Mouse (Mus musculus): ENCODE measurements at regions not wholly inside any gene's neighbourhood (a gene's known extent, or its start where the extent isn't known, plus 50 kb on each side); places are given as distances from the start of the nearest gene placed in this dataset.

DNA sequence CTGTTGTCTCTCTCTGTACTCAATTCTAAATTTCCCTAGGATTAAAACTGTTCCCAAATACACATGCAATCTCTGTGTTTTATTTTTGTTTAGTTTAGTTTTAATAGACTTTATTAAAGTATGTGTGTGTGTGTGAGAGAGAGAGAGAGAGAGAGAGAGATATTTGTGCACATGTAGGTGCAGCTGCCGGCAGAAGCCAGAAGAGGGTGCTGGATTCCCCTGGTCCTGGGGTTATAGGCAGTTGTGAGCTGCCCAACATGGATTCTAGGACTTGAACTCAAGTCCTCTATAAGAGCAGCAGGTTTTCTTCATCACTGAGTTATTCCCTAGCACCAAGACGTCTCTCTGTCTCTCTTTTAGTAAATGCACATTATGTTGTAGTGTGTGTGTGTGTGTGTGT, 64.7 kb upstream of the Slc22a12 start:
- Histone ChIP-seq H3K27me3 (0 out of 2 replicates have a peak, but pooled peaks cover 11% of the 10 kb centered on the region), H3K4me1 (peaks cover 12% of the 10 kb centered on the region; the same call in 1 of the 2 replicates), H3K9ac (no peak overlapping the region), H3K4me2 (replicated peaks) (no peak overlapping the region), H3K9me3 (peaks cover 4% of the 10 kb centered on the region; the same call in 1 of the 2 replicates), H3K36me3 (no peaks in the 10 kb centered on the region), H3K27ac (no peak overlapping the region), H3K4me3 (no peak overlapping the region)
- WGBS = 73% methylated on average over 2 of the region's 2 CpGs
- no peak for ATAC-seq (ENCODE audit: low FRiP score, low read depth)

DNA sequence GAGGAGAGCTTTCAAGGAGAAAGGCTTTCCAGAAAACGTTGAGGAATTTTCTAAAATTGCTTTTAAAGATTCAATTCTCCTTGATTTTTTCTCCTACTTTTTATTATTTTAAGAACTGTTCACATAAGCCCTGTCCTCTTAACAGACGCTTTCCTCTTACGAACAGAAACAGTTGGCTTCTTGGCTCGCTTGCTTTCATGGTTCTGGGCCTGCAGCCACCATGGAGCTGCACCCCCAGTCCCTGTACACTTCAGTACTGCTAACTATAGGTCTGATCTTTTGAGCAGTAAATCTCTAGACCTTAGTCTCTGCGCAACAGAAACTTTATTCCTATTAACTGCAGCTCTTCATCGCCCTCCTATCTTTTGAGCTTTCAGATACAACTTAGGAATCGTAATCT, 63.8 kb upstream of the Slc22a12 start:
- no peaks in the 10 kb centered on the region for H3K36me3 ChIP-seq
- WGBS = 70% methylated on average over 7 of the region's 7 CpGs
- H3K4me3 ChIP-seq = no peak overlapping the region

DNA sequence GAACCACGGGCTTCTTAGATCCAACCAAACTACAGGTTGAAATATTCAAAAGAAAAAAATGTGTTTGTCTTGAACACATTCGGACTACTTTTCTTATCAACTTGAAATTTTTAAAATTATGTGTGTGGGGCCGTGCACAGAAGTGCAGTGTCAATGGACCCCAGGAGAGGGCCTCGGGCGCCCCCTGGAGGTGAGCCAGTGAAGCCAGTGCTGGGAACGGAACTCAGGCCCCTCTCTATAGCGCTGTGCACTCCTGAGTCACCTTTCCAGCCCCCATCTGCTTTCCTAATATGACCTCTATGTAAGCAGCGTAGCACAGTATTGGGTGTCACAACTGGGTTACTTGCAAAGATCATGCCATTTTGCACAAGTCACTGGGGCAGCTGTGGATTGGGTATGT, 61.9 kb upstream of the Slc22a12 start:
- H3K4me1 ChIP-seq = no peaks in the 10 kb centered on the region
- peaks cover 4% of the 10 kb centered on the region; the same call in 1 of the 2 replicates for H3K9me3 ChIP-seq
- WGBS = 70% methylated on average over 8 of the region's 8 CpGs
- ATAC-seq (ENCODE audit: low FRiP score, low read depth) = no peak
- no peak overlapping the region for H3K4me2 ChIP-seq (replicated peaks)
- H3K27me3 ChIP-seq = 0 out of 2 replicates have a peak, but pooled peaks cover 14% of the 10 kb centered on the region
- no peak overlapping the region for H3K9ac ChIP-seq
- no peaks in the 10 kb centered on the region for H3K36me3 ChIP-seq
- no peak overlapping the region for H3K4me3 ChIP-seq
- no peak overlapping the region for H3K27ac ChIP-seq

More for the DNA sequence above, 63.8 kb upstream of the Slc22a12 start:
- peaks cover 4% of the 10 kb centered on the region; the same call in 1 of the 2 replicates for H3K9me3 ChIP-seq
- no peak overlapping the region for H3K4me2 ChIP-seq (replicated peaks)
- H3K9ac ChIP-seq = no peak overlapping the region
- H3K27ac ChIP-seq = no peak overlapping the region
- H3K27me3 ChIP-seq = 0 out of 2 replicates have a peak, but pooled peaks cover 16% of the 10 kb centered on the region
- H3K4me1 ChIP-seq = peaks cover 5% of the 10 kb centered on the region; the same call in 1 of the 2 replicates
- no peak for ATAC-seq (ENCODE audit: low FRiP score, low read depth)

DNA sequence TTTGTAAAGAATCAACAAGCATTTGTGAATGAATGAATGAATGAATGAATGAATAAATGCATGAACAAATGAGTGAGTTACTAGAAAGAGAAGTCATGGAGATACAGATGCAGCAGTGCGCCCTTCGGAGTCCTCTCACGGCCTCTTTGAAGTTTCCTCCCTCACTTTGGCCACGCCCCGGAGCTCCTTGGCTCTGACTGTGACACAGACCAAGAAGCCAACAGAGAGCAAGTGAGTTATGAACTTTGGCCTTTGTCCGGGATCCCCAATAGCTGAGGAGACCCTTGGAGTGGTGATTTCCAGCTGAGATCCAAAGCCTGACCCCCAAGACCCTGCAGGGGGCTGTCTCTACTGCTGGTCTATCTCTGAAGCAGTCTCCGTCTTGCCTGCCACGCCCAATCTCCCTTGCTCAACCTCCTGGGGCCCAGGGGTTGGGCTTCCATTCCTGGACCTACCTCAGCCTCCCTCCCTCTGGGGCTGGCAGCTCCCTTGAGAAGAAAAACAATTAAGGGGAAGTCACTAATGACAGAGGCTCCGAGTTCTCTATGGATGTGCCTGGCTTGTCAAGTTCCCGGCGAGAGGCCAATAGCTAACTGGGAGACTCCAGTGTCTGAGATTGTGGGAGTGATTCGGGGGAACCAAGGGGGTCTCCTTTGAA, 58.2 kb upstream of the Slc22a12 start:
- no peak overlapping the region for H3K9ac ChIP-seq
- ATAC-seq (ENCODE audit: low FRiP score, low read depth) = no peak
- no peak overlapping the region for H3K27ac ChIP-seq
- no peaks in the 10 kb centered on the region for H3K36me3 ChIP-seq
- H3K9me3 ChIP-seq = peaks cover 4% of the 10 kb centered on the region; the same call in 1 of the 2 replicates
- no peak overlapping the region for H3K4me2 ChIP-seq (replicated peaks)
- H3K4me1 ChIP-seq = no peaks in the 10 kb centered on the region
- no peak overlapping the region for H3K4me3 ChIP-seq
- WGBS = 25% methylated on average over 12 of the region's 12 CpGs
- H3K27me3 ChIP-seq = 0 out of 2 replicates have a peak, but pooled peaks cover 14% of the 10 kb centered on the region

DNA sequence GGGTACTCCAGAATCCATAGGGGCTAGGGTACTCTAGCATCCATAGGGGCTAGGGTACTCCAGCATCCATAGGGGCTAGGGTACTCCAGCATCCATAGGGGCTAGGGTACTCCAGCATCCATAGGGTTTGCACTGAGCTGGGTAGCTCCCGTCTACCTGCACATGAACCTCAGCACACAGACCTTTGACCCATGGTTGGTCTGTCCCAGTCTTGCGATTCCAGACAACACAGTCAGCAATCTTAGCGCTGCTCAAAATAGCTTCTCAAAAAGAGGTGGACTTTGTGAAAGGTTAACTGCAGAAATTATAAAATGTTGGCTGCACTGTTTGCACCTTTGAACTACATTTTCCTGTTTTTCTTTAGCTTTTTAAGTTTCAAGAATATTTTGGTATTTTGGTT, 56.4 kb upstream of the Slc22a12 start:
- H3K4me3 ChIP-seq = no peak overlapping the region
- no peaks in the 10 kb centered on the region for H3K36me3 ChIP-seq
- 0 out of 2 replicates have a peak, but pooled peaks cover 17% of the 10 kb centered on the region for H3K27me3 ChIP-seq
- H3K9ac ChIP-seq = no peak overlapping the region
- WGBS = 86% methylated on average over 3 of the region's 3 CpGs
- ATAC-seq (ENCODE audit: low FRiP score, low read depth) = no peak
- H3K27ac ChIP-seq = no peak overlapping the region
- H3K4me1 ChIP-seq = no peaks in the 10 kb centered on the region
- H3K9me3 ChIP-seq = peaks cover 4% of the 10 kb centered on the region; the same call in 1 of the 2 replicates
- no peak overlapping the region for H3K4me2 ChIP-seq (replicated peaks)

- Histone ChIP-seq H3K4me1 (no peaks in the 10 kb centered on the region), H3K4me3 (no peak overlapping the region), H3K9me3 (no peaks in the 10 kb centered on the region), H3K9ac (no peak overlapping the region), H3K27ac (no peak overlapping the region), H3K27me3 (0 out of 2 replicates have a peak, but pooled peaks cover 12% of the 10 kb centered on the region), H3K36me3 (no peaks in the 10 kb centered on the region), H3K4me2 (replicated peaks) (no peak overlapping the region)
- WGBS = 90% methylated on average over 3 of the region's 3 CpGs
- no peak for ATAC-seq (ENCODE audit: low FRiP score, low read depth)
Measured at GRCm38 (mm10) chr19:6598186-6598585, 55.4 kb upstream of the Slc22a12 start.

DNA sequence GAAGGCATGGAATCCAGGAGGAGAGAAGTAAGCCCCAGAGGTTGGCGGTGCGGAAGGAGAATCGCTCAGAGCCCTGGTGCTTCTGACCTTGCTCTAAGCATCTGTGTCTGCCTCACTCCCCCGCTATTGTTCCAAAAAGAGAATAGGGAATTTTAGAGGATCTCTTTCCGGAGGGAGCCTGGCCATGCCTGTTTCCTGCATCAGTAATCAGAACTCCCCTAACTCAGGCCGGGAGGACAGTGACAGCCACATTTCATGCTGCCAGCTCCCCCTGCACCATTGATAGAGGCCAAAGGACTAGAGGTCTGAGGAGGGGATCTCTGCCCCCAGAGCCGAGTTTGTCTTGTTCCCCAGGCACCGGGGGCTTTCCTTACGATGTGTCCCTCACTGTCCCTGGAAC, 53.0 kb upstream of the Slc22a12 start:
- WGBS = 67% methylated on average over 9 of the region's 9 CpGs
- no peaks in the 10 kb centered on the region for H3K9me3 ChIP-seq
- 0 out of 2 replicates have a peak, but pooled peaks cover 7% of the 10 kb centered on the region for H3K27me3 ChIP-seq
- H3K27ac ChIP-seq = no peak overlapping the region
- no peak overlapping the region for H3K4me3 ChIP-seq
- H3K9ac ChIP-seq = no peak overlapping the region
- no peak overlapping the region for H3K4me2 ChIP-seq (replicated peaks)
- ATAC-seq (ENCODE audit: low FRiP score, low read depth) = no peak
- no peaks in the 10 kb centered on the region for H3K36me3 ChIP-seq
- H3K4me1 ChIP-seq = no peaks in the 10 kb centered on the region

All from limb, embryonic 13.5 days (tissue).